ENCODE assay signal across 8 mouse cellular contexts in genomic region chr7:117622769-117623168, GRCm38 (mm10).
DNase-seq lines count a peak whose midpoint lies in the region; ATAC-seq and TF ChIP-seq lines count a peak whose summit lies in the region.

No protein-coding gene starts in this region.

- peak; percentile 10 for DNase-seq in heart, adult 8-10 months (ENCODE audit: low spot score)
- DNase-seq in spleen, adult 2 months (ENCODE audit: low read depth in 1 of 2, low spot score in 2 of 2): peak; percentile 27 to 65
- DNase-seq in spleen, adult 12 weeks (ENCODE audit: low spot score): no peak
- peak; percentile 50 for DNase-seq in heart, postnatal 4 days
- DNase-seq in retina, adult 2 months (ENCODE audit: low read depth, low spot score): peak; percentile 29
- no peak for DNase-seq in adipocyte (ENCODE audit: low spot score)
- no peak for DNase-seq in forebrain, embryonic 10.5 days (ENCODE audit: extremely low spot score, low spot score)

- H3K4me1 ChIP-seq in heart, embryonic 11.5 days (ENCODE audit: control insufficient read depth, insufficient read depth, low read length): no peaks in the 10 kb centered on the region
- H3K4me1 ChIP-seq in spleen, adult 2 months (ENCODE audit: control insufficient read depth, insufficient read depth, insufficient read length): 0 out of 2 replicates have a peak, but pooled peaks cover under 1% of the 10 kb centered on the region
- H3K4me1 ChIP-seq in forebrain, embryonic 10.5 days: peaks cover 42% of the 10 kb centered on the region

- H3K36me3 ChIP-seq in heart, embryonic 11.5 days (ENCODE audit: control insufficient read depth, insufficient read depth, low read length): no peaks in the 10 kb centered on the region
- no peaks in the 10 kb centered on the region; the same call in 1 of the 2 replicates for H3K36me3 ChIP-seq in spleen, adult 2 months (ENCODE audit: control insufficient read depth, insufficient read depth, low read length)
- H3K36me3 ChIP-seq in forebrain, embryonic 10.5 days (replicated peaks): no peaks in the 10 kb centered on the region; the same call in 1 of the 2 replicates

- no peak overlapping the region for H3K9ac ChIP-seq in heart, embryonic 11.5 days (ENCODE audit: low read depth, low read length)

- H3K4me2 ChIP-seq in heart, embryonic 11.5 days: no peak overlapping the region

- no peak for TF ChIP-seq POLR2A in spleen, adult 2 months (IDR thresholded peaks at IDR 0.05; ENCODE audit: low read depth, low read length)

- peak; percentile 13; the same call in 1 of the 2 replicates for TF ChIP-seq CTCF in spleen, adult 2 months (IDR thresholded peaks at IDR 0.05; ENCODE audit: extremely low read depth, insufficient read depth, insufficient read length, insufficient replicate concordance)

- WGBS in heart, embryonic 11.5 days (ENCODE audit: insufficient replicate concordance): 72% methylated on average over 2 of the region's 2 CpGs
- WGBS in spleen, adult 2 months: 92% methylated on average over 2 of the region's 2 CpGs
- 74% methylated on average over 2 of the region's 2 CpGs for WGBS in forebrain, embryonic 10.5 days

- no peak overlapping the region for H3K27ac ChIP-seq in heart, embryonic 11.5 days (ENCODE audit: low read depth, low read length)
- H3K27ac ChIP-seq in spleen, adult 2 months (ENCODE audit: insufficient read depth, low read length): no peak overlapping the region
- H3K27ac ChIP-seq in forebrain, embryonic 10.5 days: no peak overlapping the region

- no peak overlapping the region for H3K4me3 ChIP-seq in heart, embryonic 11.5 days (ENCODE audit: low read depth, low read length)
- H3K4me3 ChIP-seq in spleen, adult 2 months (ENCODE audit: extremely low read depth, insufficient read depth, insufficient read length): no peak overlapping the region
- no peak overlapping the region for H3K4me3 ChIP-seq in forebrain, embryonic 10.5 days

- H3K9me3 ChIP-seq in heart, embryonic 11.5 days (replicated peaks; ENCODE audit: control insufficient read depth, low read length): no peaks in the 10 kb centered on the region
- no peaks in the 10 kb centered on the region for H3K9me3 ChIP-seq in forebrain, embryonic 10.5 days

- no peaks in the 10 kb centered on the region for H3K27me3 ChIP-seq in heart, embryonic 11.5 days (ENCODE audit: control insufficient read depth, insufficient read depth, low read length)
- no peaks in the 10 kb centered on the region for H3K27me3 ChIP-seq in spleen, adult 2 months (ENCODE audit: control insufficient read depth, insufficient read depth, low read length)
- peaks cover 50% of the 10 kb centered on the region for H3K27me3 ChIP-seq in forebrain, embryonic 10.5 days (ENCODE audit: poor library complexity, severe bottlenecking)

- no peak for ATAC-seq in heart, embryonic 11.5 days (replicated peaks; ENCODE audit: insufficient number of reproducible peaks, low FRiP score, low TSS enrichment)

Comparison
In these comparisons a context has a peak if more than half of its experiments do, and no peak if none do; other contexts are left out.
1. DNase-seq: peak in heart, adult 8-10 months (single experiment), spleen, adult 2 months (2 of 2), heart, postnatal 4 days (single experiment) and retina, adult 2 months (single experiment); none in spleen, adult 12 weeks (single experiment), adipocyte (single experiment) and forebrain, embryonic 10.5 days (single experiment).